Mouse (Mus musculus) embryo, embryonic 9.5 days (tissue): Measurements from ENCODE around the gene Pdlim4.
"Not testable (repeated sequence)": the region's sequence is repeated elsewhere in the genome, so short reads cannot be mapped to it uniquely, and the experiment has no call there.

Experiments used
- DNase-seq: peaks from one replicate; pipeline ENCODE4 v3.0.0-alpha.2; 2017; ENCODE audit errors: extremely low spot score

The Pdlim4 gene

DNA sequence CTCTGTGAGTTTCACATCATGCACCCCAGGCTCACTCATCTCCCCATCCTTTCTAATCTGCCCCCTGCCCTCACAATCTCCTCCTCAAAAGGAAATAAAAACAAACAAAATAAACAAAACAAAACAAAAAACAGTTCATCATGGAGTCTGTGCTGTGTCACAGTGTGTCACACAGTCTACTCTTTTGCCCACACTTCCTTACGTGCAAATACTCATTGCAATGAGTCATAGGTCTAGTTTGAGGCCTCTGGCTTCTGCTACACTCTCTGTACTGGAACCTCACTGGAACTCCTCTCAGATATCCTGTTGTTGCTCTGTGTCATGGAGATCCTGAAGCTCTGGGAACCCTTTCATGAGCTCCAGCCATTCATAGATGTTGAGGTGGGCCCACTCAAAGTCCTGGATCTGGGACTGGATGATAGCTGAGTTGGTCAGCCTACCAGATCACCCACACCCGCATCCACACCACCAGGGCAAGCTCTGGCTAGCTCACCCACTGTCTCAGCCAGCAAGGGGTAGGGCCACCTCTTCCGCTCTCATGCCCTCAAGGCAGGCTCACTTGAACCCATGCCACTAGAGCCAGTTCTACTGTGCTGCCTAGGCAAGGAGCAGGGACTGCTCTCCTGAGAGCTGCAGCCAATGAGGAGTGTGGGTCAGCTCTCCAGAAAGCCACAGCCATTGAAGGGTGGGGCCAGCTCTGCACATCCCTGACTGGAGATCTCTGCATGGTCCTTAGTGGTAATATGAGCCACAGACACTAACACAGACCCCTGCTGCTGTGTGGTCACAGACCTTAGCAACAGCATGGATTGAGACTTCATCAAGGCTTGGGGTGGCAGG is 49.7 kb downstream of the Pdlim4 start:
- no peak for DNase-seq

DNA sequence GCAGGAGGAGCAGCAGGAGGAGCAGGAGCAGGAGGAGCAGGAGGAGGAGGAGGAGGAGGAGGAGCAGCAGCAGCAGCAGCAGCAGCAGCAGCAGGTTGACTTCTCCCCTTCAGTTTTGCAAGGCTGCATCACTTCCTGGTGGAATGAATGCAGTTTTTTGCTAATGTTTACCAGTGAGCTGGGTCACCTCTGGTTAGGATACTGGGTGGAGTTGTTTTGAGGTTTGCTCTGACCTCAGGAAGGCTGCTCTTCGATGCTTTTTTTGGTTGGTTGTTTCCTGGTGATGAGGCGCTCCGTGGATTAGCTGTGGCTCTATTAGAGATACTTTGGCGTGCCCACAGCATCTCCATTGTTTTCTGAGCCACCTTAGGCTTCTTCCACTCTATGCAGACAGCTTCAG is 51.2 kb downstream of the Pdlim4 start:
- no peak for DNase-seq

DNA sequence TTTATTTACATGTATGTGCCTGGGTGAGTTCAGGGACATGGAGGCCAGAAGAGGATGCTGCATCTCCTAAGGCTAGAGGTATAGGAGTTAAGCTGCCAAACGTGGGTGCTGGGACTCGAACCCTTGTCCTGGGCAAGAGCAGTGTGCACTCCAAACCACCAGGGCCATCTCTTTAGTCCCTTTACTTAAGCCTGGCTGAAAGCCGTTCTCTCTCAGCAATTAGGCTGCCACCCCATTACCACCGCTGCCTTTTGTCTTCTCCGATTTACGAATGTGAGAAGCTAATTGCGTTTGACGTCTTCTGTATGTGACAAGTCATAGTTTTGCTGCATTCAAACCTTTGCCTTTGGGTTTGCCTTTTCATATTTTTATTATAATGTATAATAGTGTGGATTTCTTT is 52.8 kb downstream of the Pdlim4 start:
- no peak for DNase-seq

DNA sequence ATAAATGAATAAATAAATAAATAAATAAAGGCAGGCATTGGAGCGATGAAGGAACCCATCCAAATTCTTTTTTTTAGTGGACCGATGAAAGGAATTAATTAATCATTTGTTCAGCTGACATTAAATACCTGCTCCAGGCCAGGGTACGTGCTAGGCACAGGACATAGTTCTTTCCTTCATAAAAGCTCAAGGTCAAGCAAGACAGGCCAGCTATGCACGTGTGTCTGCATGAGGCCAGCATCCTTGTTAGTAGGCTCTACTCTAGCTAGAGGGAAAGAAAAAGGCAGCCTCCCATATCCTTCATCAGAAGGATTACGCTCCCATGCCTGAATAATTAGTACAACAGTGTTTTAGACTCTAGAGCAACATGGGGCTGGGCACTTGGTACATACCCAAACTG is 55.9 kb downstream of the Pdlim4 start:
- no peak for DNase-seq

DNA sequence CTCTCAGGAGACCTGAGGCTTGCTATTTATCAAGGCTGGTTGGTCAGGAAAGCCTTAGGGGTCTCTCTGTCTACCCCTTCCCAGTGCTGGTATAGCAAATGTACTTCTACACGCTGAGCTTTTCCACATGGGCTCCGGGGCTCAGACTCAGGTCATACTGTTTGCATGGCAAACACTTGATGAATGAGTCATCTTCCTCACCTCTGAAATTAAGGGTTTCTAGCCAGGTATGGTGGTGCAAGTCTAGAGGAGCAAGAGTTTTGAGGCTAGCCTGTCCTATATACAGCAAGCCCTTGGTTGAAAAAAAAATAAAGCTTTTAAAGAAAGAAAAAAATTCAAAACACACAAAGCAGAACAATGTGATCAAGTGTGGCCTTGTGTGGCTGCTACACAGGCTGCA is 57.6 kb downstream of the Pdlim4 start:
- no peak for DNase-seq

DNA sequence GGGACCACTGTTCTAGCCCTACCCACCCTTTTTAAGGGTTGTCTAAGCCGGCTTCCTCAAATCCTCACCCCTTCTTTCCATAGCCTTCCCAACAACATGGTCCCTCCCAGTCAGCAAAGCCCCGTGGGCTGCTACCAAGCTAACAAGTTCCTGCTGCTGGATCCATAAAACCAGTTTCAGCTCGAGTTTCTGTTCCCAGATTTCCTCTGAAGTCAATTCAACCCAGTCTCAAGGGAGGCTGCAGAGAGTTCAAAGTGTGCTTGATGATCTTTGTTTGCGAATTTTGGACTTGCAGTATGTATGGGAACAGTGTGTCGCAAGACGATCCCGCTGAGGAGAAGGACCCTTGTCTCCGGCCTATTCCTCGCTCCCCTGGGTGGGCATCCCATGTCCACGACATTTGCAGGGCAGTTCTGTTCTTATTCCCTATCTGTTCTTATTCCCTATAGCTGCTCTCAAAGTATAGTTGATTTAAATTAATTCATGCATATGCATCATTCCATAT is 60.3 kb downstream of the Pdlim4 start:
- DNase-seq: no peak

DNA sequence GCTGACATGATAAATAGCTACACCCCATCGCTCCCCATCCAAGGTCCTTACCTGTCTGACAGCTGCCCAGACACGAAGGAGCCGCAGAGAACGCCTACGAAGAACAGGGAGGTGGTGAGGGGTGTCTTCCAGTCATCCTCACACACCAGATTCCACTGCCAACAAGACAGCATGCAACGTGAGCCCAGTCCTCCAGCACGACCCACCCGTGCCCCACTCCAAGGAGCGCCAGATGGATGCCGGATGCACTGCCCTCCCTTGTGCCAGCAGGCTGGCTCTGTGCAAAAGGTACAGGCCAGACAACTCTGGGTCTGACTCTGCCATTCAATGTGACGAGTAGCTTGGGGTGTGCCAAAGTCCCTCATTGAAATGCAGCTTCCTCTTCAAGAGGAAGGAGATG is 61.1 kb downstream of the Pdlim4 start:
- DNase-seq: no peak

DNA sequence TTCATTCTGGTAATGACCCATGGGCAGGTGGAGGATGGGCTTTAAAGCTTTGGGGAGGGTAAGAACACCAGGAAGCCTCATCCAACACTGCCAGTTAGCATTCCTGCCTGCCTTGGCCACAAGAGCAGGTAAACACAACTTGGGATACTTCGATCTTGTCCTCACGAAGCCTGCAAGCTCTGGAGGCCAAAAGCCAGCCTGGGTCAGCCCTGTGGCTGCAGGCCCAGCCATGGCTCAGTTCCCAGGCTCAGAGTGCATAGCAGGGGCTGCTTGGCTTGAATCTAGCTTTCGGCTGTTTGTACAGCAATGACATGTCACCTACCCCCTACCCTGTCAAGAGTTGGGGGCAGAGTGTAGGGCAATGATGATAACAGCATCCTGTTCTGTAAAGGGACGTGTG is 61.9 kb downstream of the Pdlim4 start:
- DNase-seq: no peak

DNA sequence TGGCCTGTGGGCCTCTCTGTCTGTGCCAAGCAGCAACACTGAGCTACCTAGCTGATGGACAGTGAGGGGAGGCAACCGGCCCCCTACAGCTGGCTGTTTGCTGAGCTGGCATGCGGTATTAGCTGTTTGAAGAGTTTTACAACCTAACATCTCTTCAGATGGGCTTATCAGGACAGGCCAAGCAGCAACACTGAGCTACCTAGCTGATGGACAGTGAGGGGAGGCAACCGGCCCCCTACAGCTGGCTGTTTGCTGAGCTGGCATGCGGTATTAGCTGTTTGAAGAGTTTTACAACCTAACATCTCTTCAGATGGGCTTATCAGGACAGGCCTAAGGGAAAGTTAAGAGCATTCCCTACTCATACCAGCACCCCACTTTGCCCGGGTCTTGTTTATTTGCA is 62.5 kb downstream of the Pdlim4 start:
- not testable (repeated sequence) for DNase-seq
